Mouse (Mus musculus) brain, embryonic 14.5 days (tissue): ENCODE measurements around the gene Gm15217.

Source experiments
- CTCF ChIP-seq: fragments of 200-500 bp; IDR thresholded peaks from 2 replicates; pipeline ENCODE4 v1.5.1; 2012; ENCODE audit warnings: inconsistent platforms, mild to moderate bottlenecking, moderate library complexity, borderline replicate concordance; ENCODE audit not compliant: insufficient read depth, insufficient read length; ENCODE audit errors: extremely low read depth
- POLR2A ChIP-seq: fragments of 200-500 bp; IDR thresholded peaks from 2 replicates; pipeline ENCODE4 v1.6.1; 2012; ENCODE audit warnings: mild to moderate bottlenecking, inconsistent platforms, borderline replicate concordance; ENCODE audit not compliant: poor library complexity, insufficient read depth, insufficient read length, severe bottlenecking; ENCODE audit errors: extremely low read depth

GRCm38 (mm10) chr14:46380286-46380721 is 1.1 kb downstream of the Gm15217 start:
- TF ChIP-seq CTCF (no peak), POLR2A (no peak)
